8 mouse cellular contexts compared by ENCODE assay signal in genomic region chr11:118289999-118290889, GRCm38 (mm10). TPM values are rescaled to one million over a fixed set of nuclear protein-coding genes. Genes with fewer than 3 reads are reported as not detected.
DNase-seq lines count a peak whose midpoint lies in the region; ATAC-seq lines count a peak whose summit lies in the region.

TSS of gene Usp36 (minus strand) at chr11:118290244.

- H3K4me3 ChIP-seq in hindbrain, embryonic 12.5 days = peak within 1 kb of the TSS; percentile 91

- peaks cover 25% of the 10 kb centered on the region for H3K36me3 ChIP-seq in hindbrain, embryonic 12.5 days

- H3K27ac ChIP-seq in hindbrain, embryonic 12.5 days = peak within 1 kb of the TSS; percentile 81

- peak; percentile 100 for DNase-seq in NIH3T3 (ENCODE audit: low read depth)
- DNase-seq in cerebellum, postnatal 10 days = peak; percentile 100
- DNase-seq in frontal cortex, postnatal 10 days (ENCODE audit: low spot score in 2 of 2) = peak; percentile 100
- peak; percentile 100 for DNase-seq in layer of hippocampus, postnatal 14 days (ENCODE audit: low spot score in 2 of 2)
- peak; percentile 100 for DNase-seq in lung, postnatal 14 days
- DNase-seq in retina, adult 2 months (ENCODE audit: low read depth, low spot score) = peak; percentile 100
- DNase-seq in thymus, postnatal 36 days = peak; percentile 98 to 100

- WGBS in hindbrain, embryonic 12.5 days = under 1% methylated on average over 68 of the region's 68 CpGs

- peak within 1 kb of the TSS; percentile 96 for H3K4me2 ChIP-seq in hindbrain, embryonic 12.5 days (replicated peaks)

- no peaks in the 10 kb centered on the region for H3K27me3 ChIP-seq in hindbrain, embryonic 12.5 days

- no peaks in the 10 kb centered on the region for H3K9me3 ChIP-seq in hindbrain, embryonic 12.5 days (replicated peaks)

- peak; percentile 99 for ATAC-seq in hindbrain, embryonic 12.5 days (ENCODE audit: low FRiP score)

- H3K4me1 ChIP-seq in hindbrain, embryonic 12.5 days = peaks cover 21% of the 10 kb centered on the region

- H3K9ac ChIP-seq in hindbrain, embryonic 12.5 days = peak within 1 kb of the TSS; percentile 88

RNA-seq across cellular contexts. Expression of gene Usp36, which starts in this region (rescaled TPM):
- polyA plus RNA-seq in hindbrain, embryonic 12.5 days (2016; fragmentation: Nextera tagmentation; extraction: Ambion mirVana) = 17.1 and 19.9 TPM in 2 replicates
- 10 to 100 TPM; 22.9 to 26.0 TPM for total RNA-seq in layer of hippocampus, postnatal 14 days (2021)

Comparison
In these comparisons a context has a peak if more than half of its experiments do, and no peak if none do; other contexts are left out.
1. Peak in every context shown above with its lines: DNase-seq, ATAC-seq, H3K4me3 ChIP-seq and H3K27ac ChIP-seq.